9 mouse cellular contexts compared by ENCODE assay signal in genomic region chr12:108001652-108002340, GRCm38 (mm10). TPM values are rescaled to one million over a fixed set of nuclear protein-coding genes. Genes with fewer than 3 reads are reported as not detected.
DNase-seq lines count a peak whose midpoint lies in the region; ATAC-seq lines count a peak whose summit lies in the region.
"Had no signal": no experiment of that assay in that cellular context is flagged by ENCODE, and none has a peak within 500 bp of the region (broad histone marks: within the 10 kb centered on the region; RNA-seq: fewer than 3 reads in every experiment).

No protein-coding gene starts in this region.

- no peak for ATAC-seq in hindbrain, embryonic 11.5 days (ENCODE audit: low FRiP score)
- ATAC-seq in frontal cortex, adult (ENCODE audit: low TSS enrichment), result no peak

- H3K9me3 ChIP-seq in heart, embryonic 10.5 days, result no peaks in the 10 kb centered on the region
- H3K9me3 ChIP-seq in hindbrain, embryonic 11.5 days (ENCODE audit: control insufficient read depth, low read length), result no peaks in the 10 kb centered on the region

- peaks cover 71% of the 10 kb centered on the region for H3K27me3 ChIP-seq in heart, embryonic 10.5 days (ENCODE audit: insufficient read depth, poor library complexity, severe bottlenecking)
- peaks cover 16% of the 10 kb centered on the region for H3K27me3 ChIP-seq in hindbrain, embryonic 11.5 days (ENCODE audit: control insufficient read depth, insufficient read depth, low read length)

- H3K4me2 ChIP-seq in hindbrain, embryonic 11.5 days (replicated peaks; ENCODE audit: low read depth, low read length), result peak overlapping the region; percentile 90

- H3K27ac ChIP-seq in heart, embryonic 10.5 days, result no peak overlapping the region
- no peak overlapping the region for H3K27ac ChIP-seq in hindbrain, embryonic 11.5 days (ENCODE audit: low read depth, low read length)

- peak overlapping the region; percentile 98 for H3K9ac ChIP-seq in hindbrain, embryonic 11.5 days (ENCODE audit: low read depth, low read length)

- DNase-seq in heart, embryonic 10.5 days (ENCODE audit: low spot score), result no peak
- DNase-seq in heart, adult 11 months, result no peak
- peak; percentile 64 for DNase-seq in ES-CJ7 (ENCODE audit: low read depth, low spot score)
- peak; percentile 64 for DNase-seq in hindbrain, embryonic 11.5 days (ENCODE audit: low spot score)
- peak; percentile 75 for DNase-seq in naive thymus-derived CD4-positive, alpha-beta T cell, adult 2 months (ENCODE audit: low read depth)
- no peak for DNase-seq in spleen, postnatal 4 days (ENCODE audit: low spot score in 2 of 2)
- no peak for DNase-seq in urinary bladder, postnatal 36 days (ENCODE audit: low spot score in 2 of 2)

- H3K4me3 ChIP-seq in heart, embryonic 10.5 days, result peak overlapping the region; percentile 74
- H3K4me3 ChIP-seq in hindbrain, embryonic 11.5 days (ENCODE audit: low read depth, low read length), result peak overlapping the region; percentile 78

- 3% methylated on average over 37 of the region's 37 CpGs for WGBS in heart, embryonic 10.5 days
- 1% methylated on average over 37 of the region's 37 CpGs for WGBS in hindbrain, embryonic 11.5 days

- peaks cover 28% of the 10 kb centered on the region for H3K4me1 ChIP-seq in heart, embryonic 10.5 days
- H3K4me1 ChIP-seq in hindbrain, embryonic 11.5 days (replicated peaks; ENCODE audit: control insufficient read depth, insufficient read depth, low read length), result peaks cover 7% of the 10 kb centered on the region; the same call in 1 of the 2 replicates

- no peaks in the 10 kb centered on the region for H3K36me3 ChIP-seq in heart, embryonic 10.5 days
- no peaks in the 10 kb centered on the region for H3K36me3 ChIP-seq in hindbrain, embryonic 11.5 days (ENCODE audit: control insufficient read depth, insufficient read depth, low read length)

RNA-seq across cellular contexts. Expression of gene Bcl11b, which starts 1.6 kb away (rescaled TPM):
- polyA plus RNA-seq in heart, embryonic 10.5 days (2016; fragmentation: Nextera tagmentation; extraction: Ambion mirVana), result 3.1 and 3.3 TPM in 2 replicates
- polyA plus RNA-seq in hindbrain, embryonic 11.5 days (2014; fragmentation: Nextera tagmentation; extraction: Ambion mirVana), result 6.8 and 8.4 TPM in 2 replicates
- polyA plus RNA-seq: C2C12 had no signal

Comparison
In these comparisons a context has a peak if more than half of its experiments do, and no peak if none do; other contexts are left out.
1. DNase-seq: peak in ES-CJ7 (single experiment), hindbrain, embryonic 11.5 days (single experiment) and naive thymus-derived CD4-positive, alpha-beta T cell, adult 2 months (single experiment); none in heart, embryonic 10.5 days (single experiment), heart, adult 11 months (single experiment), spleen, postnatal 4 days (0 of 2) and urinary bladder, postnatal 36 days (0 of 2).